In the genomic region with DNA sequence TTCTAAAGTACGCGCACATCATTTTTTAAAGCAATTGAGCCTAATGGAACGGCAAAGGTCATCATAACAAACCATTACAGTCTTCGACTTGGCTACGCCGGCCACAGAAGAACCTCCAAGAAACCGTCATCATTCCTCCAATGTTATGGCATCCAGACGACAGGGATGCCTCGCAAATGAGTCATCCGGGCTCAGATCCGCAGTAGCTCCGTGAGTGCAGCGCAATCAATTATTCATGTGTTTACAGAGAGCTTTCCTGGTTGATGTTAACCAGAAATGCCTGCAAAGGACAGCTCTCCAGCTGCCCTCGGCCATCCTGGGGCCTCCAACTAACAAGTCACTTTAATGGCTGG, we compare ENCODE assay signal across 11 mouse cellular contexts. TPM values are rescaled to one million over a fixed set of nuclear protein-coding genes. Genes with fewer than 3 reads are reported as not detected.
DNase-seq lines count a peak whose midpoint lies in the region; ATAC-seq and TF ChIP-seq lines count a peak whose summit lies in the region.
"Had no signal": no experiment of that assay in that cellular context is flagged by ENCODE, and none has a peak within 500 bp of the region (broad histone marks: within the 10 kb centered on the region; RNA-seq: fewer than 3 reads in every experiment).

No protein-coding gene starts in this region.

- no peak overlapping the region for H3K27ac ChIP-seq in lung, embryonic 14.5 days (ENCODE audit: low read depth)
- H3K27ac ChIP-seq: embryonic facial prominence, embryonic 13.5 days had no signal

- peaks cover 13% of the 10 kb centered on the region for H3K4me1 ChIP-seq in lung, embryonic 14.5 days (ENCODE audit: insufficient read depth)
- H3K4me1 ChIP-seq: embryonic facial prominence, embryonic 13.5 days had no signal

- ATAC-seq in lung, embryonic 14.5 days (ENCODE audit: insufficient read depth) = peak; percentile 92

- no peak overlapping the region for H3K9ac ChIP-seq in lung, embryonic 14.5 days
- H3K9ac ChIP-seq: embryonic facial prominence, embryonic 13.5 days had no signal

- H3K36me3 ChIP-seq in lung, embryonic 14.5 days (ENCODE audit: insufficient read depth) = no peaks in the 10 kb centered on the region
- H3K36me3 ChIP-seq: embryonic facial prominence, embryonic 13.5 days had no signal

- TF ChIP-seq CTCF in lung, embryonic 14.5 days (IDR thresholded peaks at IDR 0.05; ENCODE audit: low read depth) = no peak

- no peak overlapping the region for H3K4me3 ChIP-seq in lung, embryonic 14.5 days (ENCODE audit: low read depth, low read length)
- H3K4me3 ChIP-seq: embryonic facial prominence, embryonic 13.5 days had no signal

- peak; percentile 18 for DNase-seq in adrenal gland, adult 8-10 months
- no peak for DNase-seq in adrenal gland, postnatal 4 days (ENCODE audit: low spot score in 2 of 2)
- DNase-seq in urinary bladder, postnatal 36 days (ENCODE audit: low spot score in 2 of 2) = peak; percentile 38 to 39
- no peak for DNase-seq in urinary bladder, postnatal 25 days (ENCODE audit: low spot score)
- peak; percentile 97 for DNase-seq in lung, embryonic 14.5 days
- DNase-seq in ovary, adult 18-20 months (ENCODE audit: low spot score) = no peak
- no peak for DNase-seq in layer of hippocampus, adult 8-10 months (ENCODE audit: low spot score in 2 of 2)
- DNase-seq in T-cell, adult 2 months (ENCODE audit: low spot score) = no peak
- DNase-seq: B cell, adult 2 months had no signal

- peaks cover 7% of the 10 kb centered on the region; the same call in 1 of the 2 replicates for H3K27me3 ChIP-seq in lung, embryonic 14.5 days (ENCODE audit: insufficient read depth, low read length)

- no peak overlapping the region for H3K4me2 ChIP-seq in lung, embryonic 14.5 days
- H3K4me2 ChIP-seq: embryonic facial prominence, embryonic 13.5 days had no signal

- WGBS in lung, embryonic 14.5 days = 19% methylated on average over 14 of the region's 14 CpGs

- H3K9me3 ChIP-seq in lung, embryonic 14.5 days (ENCODE audit: low read depth, low read length) = no peaks in the 10 kb centered on the region
- H3K9me3 ChIP-seq: embryonic facial prominence, embryonic 13.5 days had no signal

RNA-seq across cellular contexts. Expression of gene Marc1, which starts 29.0 kb away (rescaled TPM):
- total RNA-seq in adrenal gland, adult 8-10 months (2022) = 1 to 10 TPM in 3 of 4 experiments, under 1 TPM in 1; 0.68 to 3.5 (median 1.6) TPM
- 10 to 100 TPM in 1 of 2 experiments, under 1 TPM in 1; 0.98 to 17.2 TPM for total RNA-seq in adrenal gland, postnatal 4 days (2021)
- polyA plus RNA-seq in lung, embryonic 14.5 days (2014; fragmentation: Nextera tagmentation; extraction: Ambion mirVana) = not detected in 2 replicates
- under 1 TPM in 1 of 4 experiments, not detected in 3; 0.19 TPM for total RNA-seq in layer of hippocampus, adult 8-10 months (2022)
- polyA plus RNA-seq: embryonic facial prominence, embryonic 13.5 days; heart, embryonic 14.5 days had no signal

RNA-seq across cellular contexts. Expression of gene Hlx, which starts 49.7 kb away (rescaled TPM):
- 10 to 100 TPM; 10.0 to 16.0 (median 12.7) TPM for total RNA-seq in adrenal gland, adult 8-10 months (2022)
- total RNA-seq in adrenal gland, postnatal 4 days (2021) = 10 to 100 TPM; 26.6 to 27.3 TPM
- polyA plus RNA-seq in lung, embryonic 14.5 days (2014; fragmentation: Nextera tagmentation; extraction: Ambion mirVana) = 27.8 and 28.2 TPM in 2 replicates
- total RNA-seq in layer of hippocampus, adult 8-10 months (2022) = 1 to 10 TPM in 2 of 4 experiments, under 1 TPM in 2; 0.76 to 4.5 (median 1.9) TPM

Comparison
In these comparisons a context has a peak if more than half of its experiments do, and no peak if none do; other contexts are left out.
1. DNase-seq: peak in adrenal gland, adult 8-10 months (single experiment), urinary bladder, postnatal 36 days (2 of 2) and lung, embryonic 14.5 days (single experiment); none in adrenal gland, postnatal 4 days (0 of 2), urinary bladder, postnatal 25 days (single experiment), ovary, adult 18-20 months (single experiment), layer of hippocampus, adult 8-10 months (0 of 2) and T-cell, adult 2 months (single experiment).